8 mouse cellular contexts compared by ENCODE assay signal in genomic region chr5:149005701-149006361, GRCm38 (mm10). TPM values are rescaled to one million over a fixed set of nuclear protein-coding genes. Genes with fewer than 3 reads are reported as not detected.
DNase-seq lines count a peak whose midpoint lies in the region; ATAC-seq and TF ChIP-seq lines count a peak whose summit lies in the region.

No protein-coding gene starts in this region.

- no peak for TF ChIP-seq POLR2A in kidney, adult 2 months (IDR thresholded peaks at IDR 0.05; ENCODE audit: low read depth, low read length)

- peaks cover 31% of the 10 kb centered on the region; the same call in 1 of the 2 replicates for H3K4me1 ChIP-seq in kidney, adult 2 months (ENCODE audit: control insufficient read depth, insufficient read depth, low read length)
- H3K4me1 ChIP-seq in hindbrain, embryonic 15.5 days (replicated peaks): peaks cover 20% of the 10 kb centered on the region
- peaks cover 19% of the 10 kb centered on the region for H3K4me1 ChIP-seq in midbrain, embryonic 10.5 days

- no peaks in the 10 kb centered on the region for H3K36me3 ChIP-seq in kidney, adult 2 months (ENCODE audit: control insufficient read depth, insufficient read depth, low read length)
- no peaks in the 10 kb centered on the region for H3K36me3 ChIP-seq in hindbrain, embryonic 15.5 days
- no peaks in the 10 kb centered on the region for H3K36me3 ChIP-seq in midbrain, embryonic 10.5 days

- H3K4me3 ChIP-seq in kidney, adult 2 months (ENCODE audit: insufficient read depth, low read depth, low read length): peak overlapping the region; percentile 35; the same call in 1 of the 2 replicates
- peak overlapping the region; percentile 32 for H3K4me3 ChIP-seq in hindbrain, embryonic 15.5 days
- no peak overlapping the region for H3K4me3 ChIP-seq in midbrain, embryonic 10.5 days

- ATAC-seq in hindbrain, embryonic 15.5 days (ENCODE audit: low FRiP score, low read depth): 0 out of 2 replicates have a peak, but pooled peaks have one; percentile 19

- no peak for TF ChIP-seq CTCF in kidney, adult 2 months (conservative IDR thresholded peaks at IDR 0.05; ENCODE audit: insufficient read depth, insufficient read length, low read depth, low read length)

- peak overlapping the region; percentile 59 for H3K4me2 ChIP-seq in hindbrain, embryonic 15.5 days

- H3K27ac ChIP-seq in kidney, adult 2 months (ENCODE audit: insufficient read depth, low read depth, low read length): peak overlapping the region; percentile 94
- H3K27ac ChIP-seq in hindbrain, embryonic 15.5 days (replicated peaks): peak overlapping the region; percentile 81
- peak overlapping the region; percentile 84; the same call in 1 of the 2 replicates for H3K27ac ChIP-seq in midbrain, embryonic 10.5 days (replicated peaks)

- 36% methylated on average over 9 of the region's 9 CpGs for WGBS in kidney, adult 2 months
- WGBS in hindbrain, embryonic 15.5 days: 69% methylated on average over 9 of the region's 9 CpGs
- 75% methylated on average over 9 of the region's 9 CpGs for WGBS in midbrain, embryonic 10.5 days

- DNase-seq in kidney, adult 2 months: peak; percentile 65
- no peak for DNase-seq in kidney, postnatal 4 days
- DNase-seq in brain, adult 2 months (ENCODE audit: low read depth, low spot score): peak; percentile 50
- no peak for DNase-seq in midbrain, embryonic 10.5 days (ENCODE audit: low spot score)
- no peak for DNase-seq in T-cell, adult 2 months (ENCODE audit: low spot score)
- DNase-seq in right cerebral cortex, adult 2 months (ENCODE audit: low spot score in 2 of 2): no peak
- no peak for DNase-seq in urinary bladder, postnatal 25 days (ENCODE audit: low spot score)

- no peak overlapping the region for H3K9ac ChIP-seq in hindbrain, embryonic 15.5 days

- no peaks in the 10 kb centered on the region for H3K27me3 ChIP-seq in kidney, adult 2 months (replicated peaks; ENCODE audit: control insufficient read depth, insufficient read depth, low read length)
- H3K27me3 ChIP-seq in hindbrain, embryonic 15.5 days: no peaks in the 10 kb centered on the region
- peaks cover 10% of the 10 kb centered on the region; the same call in 1 of the 2 replicates for H3K27me3 ChIP-seq in midbrain, embryonic 10.5 days (ENCODE audit: low read depth, poor library complexity, severe bottlenecking)

- no peaks in the 10 kb centered on the region for H3K9me3 ChIP-seq in hindbrain, embryonic 15.5 days
- H3K9me3 ChIP-seq in midbrain, embryonic 10.5 days (replicated peaks): no peaks in the 10 kb centered on the region

RNA-seq across cellular contexts. Expression of gene Gm42791, which starts 10.9 kb away (rescaled TPM):
- polyA plus RNA-seq in kidney, adult 2 months (2012; rRNA removed): not detected in 2 replicates
- polyA plus RNA-seq in hindbrain, embryonic 15.5 days (2015; fragmentation: Nextera tagmentation; extraction: Ambion mirVana): 2.1 and 4.3 TPM in 2 replicates
- 2.0 TPM in 1 of 2 replicates, not detected in the other for polyA plus RNA-seq in midbrain, embryonic 10.5 days (2016; fragmentation: Nextera tagmentation; extraction: Ambion mirVana)

Comparison
In these comparisons a context has a peak if more than half of its experiments do, and no peak if none do; other contexts are left out.
1. DNase-seq: peak in kidney, adult 2 months (single experiment) and brain, adult 2 months (single experiment); none in kidney, postnatal 4 days (0 of 2), midbrain, embryonic 10.5 days (single experiment), T-cell, adult 2 months (single experiment), right cerebral cortex, adult 2 months (0 of 2) and urinary bladder, postnatal 25 days (single experiment).
2. Peak in every context shown above with its lines, with median percentiles within 50 percentile points of each other: H3K27ac ChIP-seq.